Mouse (Mus musculus) ES-E14 (cell line): ENCODE results near the gene Lsg1. TPM values are rescaled to one million over a fixed set of nuclear protein-coding genes. Genes with fewer than 3 reads are reported as not detected.

Source experiments
- DNase-seq: peaks from one replicate; pipeline ENCODE4 v3.0.0-alpha.2; 2013; ENCODE audit warnings: low read depth, low spot score
- H3K27ac ChIP-seq: 2 replicates; pipeline ENCODE4 v1.5.1; 2012; ENCODE audit warnings: low read depth, mild to moderate bottlenecking, low read length, moderate library complexity, mixed read lengths; ENCODE audit not compliant: poor library complexity, insufficient read depth, severe bottlenecking
- H3K36me3 ChIP-seq: 2 replicates; pipeline ENCODE4 v1.6.1; 2012; ENCODE audit warnings: mild to moderate bottlenecking, low read length, moderate library complexity, mixed read lengths; ENCODE audit not compliant: control insufficient read depth, poor library complexity, insufficient read depth, severe bottlenecking
- H3K4me1 ChIP-seq, 2 experiments: fragments of 150-350 bp in 1 of 2; sonication (generic) in 1 of 2; 2 replicates each; pipeline ENCODE4 v1.6.1; 2012; ENCODE audit warnings: low read length in 2 of 2, mild to moderate bottlenecking in 1 of 2, mixed read lengths in 1 of 2; ENCODE audit not compliant: control insufficient read depth in 2 of 2, insufficient read depth in 2 of 2, poor library complexity in 1 of 2
- H3K4me3 ChIP-seq, 2 experiments: fragments of 150-350 bp in 1 of 2; sonication (generic) in 1 of 2; 2 replicates each; pipeline ENCODE4 v1.5.1; 2012; ENCODE audit warnings: low read length in 2 of 2, low read depth in 1 of 2, mild to moderate bottlenecking in 1 of 2, mixed read lengths in 1 of 2; ENCODE audit not compliant: insufficient read depth in 1 of 2, poor library complexity in 1 of 2, severe bottlenecking in 1 of 2
- H3K9ac ChIP-seq: 2 replicates; pipeline ENCODE4 v1.6.1; 2012; ENCODE audit warnings: low read depth, mild to moderate bottlenecking, low read length, mixed read lengths; ENCODE audit not compliant: poor library complexity, insufficient read depth, severe bottlenecking
- H3K9me3 ChIP-seq: fragments of 150-350 bp; sonication (generic); 2 replicates; pipeline ENCODE4 v1.6.1; 2012; ENCODE audit warnings: low read depth, mild to moderate bottlenecking, low read length; ENCODE audit not compliant: control insufficient read depth, insufficient read depth
- CHD2 ChIP-seq: IDR thresholded peaks from 2 replicates; pipeline ENCODE4 v1.6.1; 2014; ENCODE audit warnings: mild to moderate bottlenecking, low read depth, low read length, inconsistent platforms
- HCFC1 ChIP-seq: IDR thresholded peaks from 2 replicates; pipeline ENCODE4 v1.6.1; 2012; ENCODE audit warnings: low read length, inconsistent platforms, borderline replicate concordance; ENCODE audit not compliant: insufficient read depth
- MAFK ChIP-seq: IDR thresholded peaks from 2 replicates; pipeline ENCODE4 v1.6.1; 2014; ENCODE audit warnings: mild to moderate bottlenecking, low read depth, low read length, inconsistent platforms; ENCODE audit not compliant: insufficient read depth
- ZC3H11A ChIP-seq: IDR thresholded peaks from 2 replicates; pipeline ENCODE4 v1.6.1; 2012; ENCODE audit warnings: low read depth, mild to moderate bottlenecking, inconsistent platforms, low read length, borderline replicate concordance
- ZNF384 ChIP-seq: IDR thresholded peaks from 2 replicates; pipeline ENCODE4 v1.6.1; 2012; ENCODE audit warnings: low read depth, low read length, inconsistent platforms
- in situ Hi-C, 2 experiments: fragments of 600-800 bp; cut with MboI; formaldehyde crosslinking; loops; one replicate each; pipeline ENCODE4 v1.15.1; 2025; ENCODE audit warnings: low sequenced_read_pairs in 2 of 2, inconsistent platforms in 1 of 2; ENCODE audit not compliant: unreplicated experiment in 2 of 2
- total RNA-seq: library from RNA; depleted of rRNA; stranded (reverse); fragments of 300-350 nt; gene quantifications from 2 replicates; pipeline ENCODE4 v1.2.3, GENCODE M21; 2012

Gene Lsg1
- total RNA-seq, 1 experiment: 87.2 TPM

DNA sequence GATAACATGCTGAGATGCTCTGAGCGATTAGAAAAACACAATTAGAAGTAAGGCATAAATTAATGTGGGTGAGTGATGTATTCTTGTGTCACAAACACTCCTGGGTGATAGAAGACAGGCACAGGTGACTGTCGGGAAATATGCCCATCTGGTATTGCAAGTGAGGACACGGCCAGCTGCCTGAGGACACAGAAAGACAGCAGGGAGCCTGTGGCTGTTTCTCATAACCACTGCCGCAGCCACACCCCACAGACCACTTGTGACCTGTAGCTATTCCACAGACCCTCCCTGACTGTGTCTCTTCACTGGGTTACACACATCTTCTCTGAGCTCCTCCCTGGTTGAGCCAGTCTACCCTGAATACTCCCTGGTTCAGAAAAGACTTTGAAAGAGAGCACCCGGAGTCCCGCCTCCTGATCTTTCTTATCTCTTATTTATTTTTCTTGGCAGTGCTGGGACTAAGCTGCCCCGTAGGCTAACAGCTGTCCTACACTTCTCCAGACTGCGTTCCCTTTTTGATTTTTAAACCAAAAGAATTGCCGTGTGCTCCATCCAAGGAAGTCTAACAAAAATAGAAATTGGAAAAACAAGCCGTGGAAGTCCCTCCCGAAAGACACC, 69.6 kb downstream of the Lsg1 start:
- H3K4me1 ChIP-seq: peaks cover 5 to 10% of the 10 kb centered on the region in 2 experiments; a peak in 3 of 4 replicates
- no peak overlapping the region for H3K27ac ChIP-seq
- H3K36me3 ChIP-seq: no peaks in the 10 kb centered on the region
- H3K4me3 ChIP-seq: no peak overlapping the region
- H3K9me3 ChIP-seq: no peaks in the 10 kb centered on the region
- in situ Hi-C loops: loop anchor here in 1 of 2 experiments (10.0 kb wide), 1 partner anchor 263 kb away; no protein-coding TSS in a partner anchor
- H3K9ac ChIP-seq: no peak overlapping the region
- no peak for DNase-seq
- no peak for TF ChIP-seq CHD2
- TF ChIP-seq HCFC1: no peak

DNA sequence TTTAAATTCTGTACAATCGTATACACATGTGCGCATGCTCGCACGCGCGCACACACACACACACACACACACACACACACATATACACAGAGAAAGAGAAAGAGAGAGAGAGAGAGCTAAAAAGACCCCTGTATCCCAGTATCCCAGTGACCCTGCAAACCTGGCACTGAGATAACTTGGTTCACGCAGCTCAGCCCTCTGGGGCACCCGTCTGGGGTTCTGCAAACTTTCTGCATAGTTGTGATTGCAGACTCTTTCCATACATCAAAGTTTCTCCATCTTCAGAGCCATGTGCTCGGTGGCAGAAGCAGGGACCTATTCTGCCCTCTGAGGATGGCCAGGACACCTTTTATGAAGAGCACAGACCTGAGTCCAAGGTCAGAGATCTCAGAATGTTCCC, 70.4 kb downstream of the Lsg1 start:
- in situ Hi-C loops: loop anchor here in 1 of 2 experiments (10.0 kb wide), 1 partner anchor 262 kb away; no protein-coding TSS in a partner anchor
- no peaks in the 10 kb centered on the region for H3K36me3 ChIP-seq
- TF ChIP-seq HCFC1: no peak

DNA sequence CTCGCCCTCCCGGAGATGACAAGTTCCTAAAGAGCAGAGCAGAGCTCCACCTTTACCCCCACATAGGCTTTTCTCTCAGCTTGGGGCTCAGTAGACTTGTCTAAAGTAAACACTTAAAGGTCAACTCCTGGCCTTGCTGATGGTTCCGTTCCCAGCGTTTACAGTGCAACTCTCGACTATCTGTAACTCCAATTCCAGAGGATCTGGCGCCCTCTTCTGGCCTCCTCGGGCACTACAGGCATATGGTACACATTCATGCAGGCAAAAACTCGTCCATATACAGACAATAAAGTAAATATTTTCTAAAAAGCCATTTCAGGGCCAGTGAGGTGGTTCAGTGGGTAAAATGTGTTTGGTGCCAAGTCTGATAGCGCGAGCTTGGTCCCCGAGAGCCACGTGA, 72.0 kb downstream of the Lsg1 start:
- H3K36me3 ChIP-seq: no peaks in the 10 kb centered on the region
- H3K9ac ChIP-seq: no peak overlapping the region
- peaks cover 7 to 18% of the 10 kb centered on the region in 2 experiments; a peak in 3 of 4 replicates for H3K4me1 ChIP-seq
- no peaks in the 10 kb centered on the region for H3K9me3 ChIP-seq
- H3K4me3 ChIP-seq: no peak overlapping the region
- no peak overlapping the region for H3K27ac ChIP-seq
- DNase-seq: peak; percentile 51
- in situ Hi-C loops: loop anchor here in 1 of 2 experiments (10.0 kb wide), 1 partner anchor 261 kb away; no protein-coding TSS in a partner anchor
- TF ChIP-seq ZC3H11A: peak; percentile 69
- TF ChIP-seq HCFC1: no peak

More for the DNA sequence above, 70.4 kb downstream of the Lsg1 start:
- Histone ChIP-seq H3K4me3 (no peak overlapping the region), H3K27ac (no peak overlapping the region), H3K9ac (no peak overlapping the region), H3K9me3 (no peaks in the 10 kb centered on the region), H3K4me1 (peaks cover 7 to 15% of the 10 kb centered on the region in 2 experiments; a peak in 3 of 4 replicates)
- DNase-seq: no peak

DNA sequence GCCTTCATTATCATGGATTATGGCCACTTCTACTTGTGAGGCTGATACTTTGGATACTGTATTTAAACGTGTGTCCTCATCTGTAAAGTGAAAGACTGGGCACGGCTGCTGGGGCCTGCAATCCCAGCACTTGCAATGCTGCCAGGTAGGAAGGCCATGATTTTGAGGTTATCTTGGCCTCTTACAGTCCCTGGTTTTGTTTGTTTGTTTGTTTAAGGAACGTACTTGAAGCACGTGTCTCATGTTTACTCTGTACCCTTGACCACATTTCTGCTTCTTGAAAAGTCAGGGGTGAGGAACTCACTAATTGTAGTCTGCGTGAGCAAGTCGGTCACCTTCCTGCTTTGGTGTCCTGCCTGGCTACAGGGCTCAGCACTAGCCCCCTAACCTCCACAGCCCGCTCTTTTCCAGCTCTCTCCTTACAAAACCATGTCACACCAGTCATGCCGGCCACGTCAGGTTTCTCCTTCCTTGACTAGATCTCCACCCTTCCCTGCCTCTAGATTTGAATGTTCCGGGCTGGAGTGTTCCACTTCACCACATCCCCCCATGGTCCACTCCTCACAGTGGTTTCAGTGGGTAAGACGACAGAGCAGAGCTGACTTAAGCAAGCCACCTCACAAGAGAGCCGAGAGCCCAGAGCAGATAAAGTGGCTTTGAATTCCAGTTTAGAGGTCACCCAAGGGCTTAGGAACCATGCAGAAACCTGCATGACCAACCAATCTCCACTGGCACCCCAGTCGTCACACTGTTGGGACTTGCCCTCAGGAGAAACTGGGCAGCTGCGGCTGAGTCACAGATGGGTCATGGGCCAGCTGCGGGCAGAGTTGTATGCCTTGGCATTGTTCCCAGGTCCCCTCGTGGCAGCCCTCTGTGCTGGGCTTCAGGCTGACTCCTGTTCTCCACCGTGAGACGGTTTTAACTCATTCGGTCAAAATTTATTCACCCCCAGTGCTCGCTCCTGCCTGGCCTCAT, 74.1 kb downstream of the Lsg1 start:
- DNase-seq: no peak
- peak overlapping the region; percentile 61; the same call in 1 of the 2 replicates for H3K27ac ChIP-seq
- H3K9me3 ChIP-seq: no peaks in the 10 kb centered on the region
- TF ChIP-seq ZC3H11A (no peak), MAFK (no peak), HCFC1 (no peak), CHD2 (no peak), ZNF384 (no peak)
- in situ Hi-C loops: loop anchor here (5.0 to 10.0 kb wide), 2 partner anchors 121 to 259 kb away; no protein-coding TSS in a partner anchor
- H3K36me3 ChIP-seq: no peaks in the 10 kb centered on the region
- peak overlapping the region; percentile 23; the same call in 1 of the 2 replicates for H3K9ac ChIP-seq
- no peak overlapping the region for H3K4me3 ChIP-seq
- H3K4me1 ChIP-seq: peaks cover 7 to 18% of the 10 kb centered on the region in 2 experiments; a peak in 3 of 4 replicates
